Mouse (Mus musculus) thymus, adult 2 months (tissue): Measurements from ENCODE around the gene Zfp493.

ENCODE experiments used
- CTCF ChIP-seq: fragments of 200-500 bp; IDR thresholded peaks from 2 replicates; pipeline ENCODE4 v1.5.1; 2012; ENCODE audit warnings: mild to moderate bottlenecking, control low read depth, low read length, moderate library complexity, borderline replicate concordance; ENCODE audit not compliant: control insufficient read depth, poor library complexity, insufficient read depth; ENCODE audit errors: extremely low read depth
- POLR2A ChIP-seq: fragments of 200-500 bp; IDR thresholded peaks from 2 replicates; pipeline ENCODE4 v1.6.1; 2012; ENCODE audit warnings: mild to moderate bottlenecking, low read length, control low read depth, moderate library complexity; ENCODE audit not compliant: control insufficient read depth, poor library complexity, insufficient read depth; ENCODE audit errors: extremely low read depth

DNA sequence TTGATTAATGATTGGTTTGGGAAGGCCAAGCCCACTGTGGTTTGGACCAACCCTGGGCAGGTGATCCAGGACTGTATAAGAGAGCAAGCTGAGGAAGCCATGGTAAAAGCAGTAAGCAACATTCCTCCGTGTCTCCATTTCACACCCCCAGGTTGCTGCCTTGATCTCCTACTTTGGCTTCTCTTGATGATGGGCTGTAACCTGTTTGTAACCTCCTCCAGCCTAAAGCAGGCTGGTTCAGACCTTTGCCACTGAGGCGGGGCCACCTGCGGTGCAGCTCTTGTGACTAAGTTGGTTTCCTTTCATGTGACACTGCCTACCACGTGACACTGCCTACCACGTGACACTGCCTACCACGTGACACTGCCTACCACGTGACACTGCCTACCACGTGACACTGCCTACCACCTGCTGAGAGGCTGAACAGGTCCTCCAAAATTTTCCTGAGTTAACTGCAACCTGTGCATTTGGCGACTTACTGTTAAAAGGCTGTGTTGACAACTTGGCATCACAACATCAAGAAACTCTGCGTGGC lies 12.5 kb downstream of the Zfp493 start:
- TF ChIP-seq CTCF (no peak), POLR2A (no peak)
